Mouse (Mus musculus): ENCODE data around the gene Rps6kb2. TPM values are rescaled to one million over a fixed set of nuclear protein-coding genes. Genes with fewer than 3 reads are reported as not detected.
"Not testable (repeated sequence)": the region's sequence is repeated elsewhere in the genome, so short reads cannot be mapped to it uniquely, and the experiment has no call there.

Gene Rps6kb2
- polyA plus RNA-seq, 1 experiment from 2014 or later, result 52.6 TPM

DNA sequence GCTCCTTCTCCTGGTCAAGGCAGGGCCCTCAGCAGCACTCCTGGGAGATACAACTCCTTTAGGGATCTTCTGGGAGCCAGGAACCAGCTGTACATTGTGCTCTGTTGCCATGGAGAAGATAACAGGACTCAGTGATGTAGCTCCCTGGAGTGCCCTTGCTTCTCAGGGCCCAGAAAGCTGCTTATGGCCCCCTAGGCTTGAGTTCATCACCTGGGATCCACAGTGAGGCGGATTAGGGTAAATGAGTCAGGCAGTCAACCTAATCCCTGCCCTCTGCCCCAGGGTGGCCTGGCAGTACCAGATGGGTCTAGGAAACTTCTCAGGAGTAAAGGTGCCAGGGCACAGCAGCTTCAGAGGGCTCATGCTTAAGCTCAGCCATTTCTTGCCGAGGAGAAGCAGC is 23.7 kb downstream of the Rps6kb2 start, which contains the start of gene Gpr152:
Gene Gpr152 (plus strand): TSS at position 342 of the 400 bp plus-strand sequence.
- DNase-seq (ENCODE audit: low spot score), result no peak
- no peak within 1 kb of the TSS for H3K27ac ChIP-seq (ENCODE audit: low read depth, low read length)
- no peaks in the 10 kb centered on the region for H3K4me1 ChIP-seq (ENCODE audit: control insufficient read depth, insufficient read depth, low read length)
- no peaks in the 10 kb centered on the region for H3K36me3 ChIP-seq (ENCODE audit: control insufficient read depth, insufficient read depth, low read length)
- no peaks in the 10 kb centered on the region for H3K9me3 ChIP-seq (ENCODE audit: control insufficient read depth, low read length)
- ATAC-seq (ENCODE audit: insufficient read depth, low FRiP score, low TSS enrichment), result no peak
- no peaks in the 10 kb centered on the region for H3K27me3 ChIP-seq (ENCODE audit: control insufficient read depth, insufficient read depth, low read length)
- H3K4me3 ChIP-seq (ENCODE audit: low read depth, low read length), result no peak within 1 kb of the TSS
- H3K9ac ChIP-seq (ENCODE audit: low read length), result no peak within 1 kb of the TSS
- WGBS, result 79% methylated on average over 2 of the region's 2 CpGs
- H3K4me2 ChIP-seq (ENCODE audit: low read depth), result no peak within 1 kb of the TSS

GRCm38 (mm10) chr19:4137913-4138312 is 25.2 kb downstream of the Rps6kb2 start:
- Histone ChIP-seq H3K4me1 (ENCODE audit: control insufficient read depth, insufficient read depth, low read length) (no peaks in the 10 kb centered on the region), H3K27ac (ENCODE audit: low read depth, low read length) (no peak overlapping the region), H3K36me3 (ENCODE audit: control insufficient read depth, insufficient read depth, low read length) (no peaks in the 10 kb centered on the region), H3K9ac (ENCODE audit: low read length) (no peak overlapping the region), H3K9me3 (ENCODE audit: control insufficient read depth, low read length) (no peaks in the 10 kb centered on the region), H3K27me3 (ENCODE audit: control insufficient read depth, insufficient read depth, low read length) (no peaks in the 10 kb centered on the region), H3K4me2 (ENCODE audit: low read depth) (no peak overlapping the region), H3K4me3 (ENCODE audit: low read depth, low read length) (no peak overlapping the region)
- DNase-seq (ENCODE audit: low spot score) (no peak), ATAC-seq (ENCODE audit: insufficient read depth, low FRiP score, low TSS enrichment) (no peak)
- 79% methylated on average over 5 of the region's 5 CpGs for WGBS

DNA sequence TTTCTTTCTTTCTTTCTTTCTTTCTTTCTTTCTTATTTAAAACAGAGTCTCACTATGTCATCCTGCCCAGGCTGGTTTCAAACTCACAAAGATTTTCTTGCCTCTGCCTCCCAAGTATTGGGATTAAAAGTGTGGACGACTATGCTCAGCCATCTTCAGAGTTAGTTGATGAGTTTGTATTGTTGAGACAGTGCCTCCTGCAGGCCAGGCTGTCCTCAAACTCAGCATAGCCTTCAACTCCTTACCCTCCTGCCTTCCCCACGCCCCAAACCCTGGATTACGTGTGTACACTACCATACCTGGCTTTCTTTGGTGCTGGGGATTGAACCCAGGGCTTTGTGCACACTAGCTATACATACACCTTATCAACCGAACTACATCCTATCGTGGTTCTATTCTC is 26.7 kb downstream of the Rps6kb2 start:
- WGBS, result 80% methylated on average over 5 of the region's 5 CpGs
- no peak overlapping the region for H3K27ac ChIP-seq (ENCODE audit: low read depth, low read length)
- H3K4me3 ChIP-seq (ENCODE audit: low read depth, low read length), result no peak overlapping the region
- DNase-seq (ENCODE audit: low spot score), result no peak
- H3K4me1 ChIP-seq (ENCODE audit: control insufficient read depth, insufficient read depth, low read length), result no peaks in the 10 kb centered on the region
- H3K9me3 ChIP-seq (ENCODE audit: control insufficient read depth, low read length), result no peaks in the 10 kb centered on the region
- no peak overlapping the region for H3K9ac ChIP-seq (ENCODE audit: low read length)
- no peak for ATAC-seq (ENCODE audit: insufficient read depth, low FRiP score, low TSS enrichment)
- no peak overlapping the region for H3K4me2 ChIP-seq (ENCODE audit: low read depth)
- H3K27me3 ChIP-seq (ENCODE audit: control insufficient read depth, insufficient read depth, low read length), result no peaks in the 10 kb centered on the region
- H3K36me3 ChIP-seq (ENCODE audit: control insufficient read depth, insufficient read depth, low read length), result no peaks in the 10 kb centered on the region

- H3K27ac ChIP-seq (ENCODE audit: low read depth, low read length); H3K4me1 ChIP-seq (ENCODE audit: control insufficient read depth, insufficient read depth, low read length); H3K4me3 ChIP-seq (ENCODE audit: low read depth, low read length); H3K9me3 ChIP-seq (ENCODE audit: control insufficient read depth, low read length); DNase-seq (ENCODE audit: low spot score); H3K36me3 ChIP-seq (ENCODE audit: control insufficient read depth, insufficient read depth, low read length); H3K9ac ChIP-seq (ENCODE audit: low read length); H3K27me3 ChIP-seq (ENCODE audit: control insufficient read depth, insufficient read depth, low read length); ATAC-seq (ENCODE audit: insufficient read depth, low FRiP score, low TSS enrichment); H3K4me2 ChIP-seq (ENCODE audit: low read depth): not testable (repeated sequence)
- WGBS, result 23% methylated on average over 7 of the region's 8 CpGs
These were observed 27.2 kb downstream of the Rps6kb2 start for GRCm38 (mm10) chr19:4135963-4136345.

DNA sequence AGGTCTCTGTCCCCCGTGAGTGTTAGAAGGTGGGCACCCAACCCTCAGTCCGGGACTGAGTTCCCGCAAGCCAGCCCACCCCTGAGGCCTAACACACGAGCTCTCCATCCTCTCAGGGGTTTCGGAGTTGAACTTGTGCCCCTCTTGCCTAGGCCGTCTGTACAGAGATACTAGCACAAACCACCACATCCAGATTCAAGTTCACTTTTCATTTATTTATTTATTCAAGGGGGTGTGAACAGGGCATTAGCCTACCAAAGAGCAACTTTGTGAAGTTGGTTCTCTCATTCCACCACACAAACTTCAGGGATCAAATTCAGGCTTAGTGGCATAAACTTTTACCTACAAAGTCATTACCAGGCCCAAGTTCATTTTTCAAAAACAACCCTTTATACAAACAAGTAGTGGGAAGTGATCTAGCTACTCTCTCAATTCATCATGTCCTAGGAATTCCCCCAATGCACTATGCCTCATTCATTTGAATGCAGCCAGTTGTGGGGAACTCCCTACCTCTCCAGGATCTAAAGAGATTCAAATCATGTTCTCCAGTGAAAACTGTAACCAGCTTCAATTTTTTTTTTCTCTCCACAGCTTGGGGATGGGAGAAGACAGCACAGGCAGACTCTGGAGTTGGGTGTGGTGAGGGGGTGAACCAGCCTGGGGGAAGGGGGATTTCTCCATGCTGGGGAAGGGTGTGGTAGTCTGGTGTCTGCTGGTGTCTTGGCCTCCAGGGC is 27.8 kb downstream of the Rps6kb2 start:
- not testable (repeated sequence) for H3K27me3 ChIP-seq (ENCODE audit: control insufficient read depth, insufficient read depth, low read length); H3K9ac ChIP-seq (ENCODE audit: low read length); H3K9me3 ChIP-seq (ENCODE audit: control insufficient read depth, low read length); H3K36me3 ChIP-seq (ENCODE audit: control insufficient read depth, insufficient read depth, low read length); ATAC-seq (ENCODE audit: insufficient read depth, low FRiP score, low TSS enrichment); H3K4me3 ChIP-seq (ENCODE audit: low read depth, low read length); H3K4me1 ChIP-seq (ENCODE audit: control insufficient read depth, insufficient read depth, low read length); H3K4me2 ChIP-seq (ENCODE audit: low read depth); DNase-seq (ENCODE audit: low spot score); H3K27ac ChIP-seq (ENCODE audit: low read depth, low read length)
- 79% methylated on average over 6 of the region's 6 CpGs for WGBS

DNA sequence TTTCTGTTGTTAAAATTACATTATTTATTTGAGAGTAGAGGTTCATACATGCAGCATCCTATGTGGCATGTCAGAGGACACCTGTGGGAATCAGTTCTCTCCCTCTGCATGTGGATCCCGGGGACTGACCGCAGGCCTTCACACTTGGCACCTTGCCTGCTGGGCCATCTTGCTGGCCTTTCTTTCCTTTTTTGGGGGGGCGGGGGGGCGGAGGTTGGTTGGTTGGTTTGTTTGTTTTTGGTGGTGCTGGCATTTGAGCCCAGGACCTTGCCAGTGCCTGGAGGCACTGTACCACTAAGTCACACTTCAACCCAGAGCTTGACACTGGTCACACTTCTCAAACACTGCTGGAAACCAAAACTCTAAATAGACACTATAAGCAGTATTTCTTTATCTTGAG is 28.8 kb downstream of the Rps6kb2 start:
- no peak for DNase-seq (ENCODE audit: low spot score)
- WGBS, result 94% methylated on average over 4 of the region's 4 CpGs
- H3K4me2 ChIP-seq (ENCODE audit: low read depth), result no peak overlapping the region
- no peak overlapping the region for H3K9ac ChIP-seq (ENCODE audit: low read length)
- H3K36me3 ChIP-seq (ENCODE audit: control insufficient read depth, insufficient read depth, low read length), result no peaks in the 10 kb centered on the region
- no peak overlapping the region for H3K27ac ChIP-seq (ENCODE audit: low read depth, low read length)
- H3K4me3 ChIP-seq (ENCODE audit: low read depth, low read length), result no peak overlapping the region
- H3K9me3 ChIP-seq (ENCODE audit: control insufficient read depth, low read length), result no peaks in the 10 kb centered on the region
- no peaks in the 10 kb centered on the region for H3K27me3 ChIP-seq (ENCODE audit: control insufficient read depth, insufficient read depth, low read length)
- H3K4me1 ChIP-seq (ENCODE audit: control insufficient read depth, insufficient read depth, low read length), result no peaks in the 10 kb centered on the region
- ATAC-seq (ENCODE audit: insufficient read depth, low FRiP score, low TSS enrichment), result no peak

GRCm38 (mm10) chr19:4131768-4132167 is 31.4 kb downstream of the Rps6kb2 start:
- ATAC-seq (ENCODE audit: insufficient read depth, low FRiP score, low TSS enrichment), result no peak
- DNase-seq (ENCODE audit: low spot score), result no peak
- Histone ChIP-seq H3K4me2 (ENCODE audit: low read depth) (no peak overlapping the region), H3K27me3 (ENCODE audit: control insufficient read depth, insufficient read depth, low read length) (no peaks in the 10 kb centered on the region), H3K36me3 (ENCODE audit: control insufficient read depth, insufficient read depth, low read length) (no peaks in the 10 kb centered on the region), H3K9me3 (ENCODE audit: control insufficient read depth, low read length) (no peaks in the 10 kb centered on the region), H3K4me1 (ENCODE audit: control insufficient read depth, insufficient read depth, low read length) (peaks cover 4% of the 10 kb centered on the region), H3K4me3 (ENCODE audit: low read depth, low read length) (no peak overlapping the region), H3K27ac (ENCODE audit: low read depth, low read length) (no peak overlapping the region), H3K9ac (ENCODE audit: low read length) (no peak overlapping the region)
- WGBS, result 95% methylated on average over 2 of the region's 2 CpGs

- Histone ChIP-seq H3K4me3 (ENCODE audit: low read depth, low read length) (no peak overlapping the region), H3K36me3 (ENCODE audit: control insufficient read depth, insufficient read depth, low read length) (no peaks in the 10 kb centered on the region), H3K27ac (ENCODE audit: low read depth, low read length) (no peak overlapping the region), H3K4me1 (ENCODE audit: control insufficient read depth, insufficient read depth, low read length) (peaks cover 9% of the 10 kb centered on the region), H3K27me3 (ENCODE audit: control insufficient read depth, insufficient read depth, low read length) (no peaks in the 10 kb centered on the region), H3K9ac (ENCODE audit: low read length) (no peak overlapping the region), H3K9me3 (ENCODE audit: control insufficient read depth, low read length) (no peaks in the 10 kb centered on the region), H3K4me2 (ENCODE audit: low read depth) (no peak overlapping the region)
- DNase-seq (ENCODE audit: low spot score) (no peak), ATAC-seq (ENCODE audit: insufficient read depth, low FRiP score, low TSS enrichment) (no peak)
- 91% methylated on average over 5 of the region's 5 CpGs for WGBS
These were observed 32.1 kb downstream of the Rps6kb2 start for GRCm38 (mm10) chr19:4131075-4131474.

GRCm38 (mm10) chr19:4130106-4130505 is 33.0 kb downstream of the Rps6kb2 start:
- H3K4me3 ChIP-seq (ENCODE audit: low read depth, low read length), result no peak overlapping the region
- no peak overlapping the region for H3K4me2 ChIP-seq (ENCODE audit: low read depth)
- no peaks in the 10 kb centered on the region for H3K36me3 ChIP-seq (ENCODE audit: control insufficient read depth, insufficient read depth, low read length)
- no peaks in the 10 kb centered on the region for H3K27me3 ChIP-seq (ENCODE audit: control insufficient read depth, insufficient read depth, low read length)
- ATAC-seq (ENCODE audit: insufficient read depth, low FRiP score, low TSS enrichment) (no peak), DNase-seq (ENCODE audit: low spot score) (no peak)
- H3K27ac ChIP-seq (ENCODE audit: low read depth, low read length), result no peak overlapping the region
- H3K9ac ChIP-seq (ENCODE audit: low read length), result no peak overlapping the region
- H3K4me1 ChIP-seq (ENCODE audit: control insufficient read depth, insufficient read depth, low read length), result peaks cover 9% of the 10 kb centered on the region
- 92% methylated on average over 4 of the region's 4 CpGs for WGBS
- no peaks in the 10 kb centered on the region for H3K9me3 ChIP-seq (ENCODE audit: control insufficient read depth, low read length)

Data from neural tube, embryonic 11.5 days (tissue).